Mouse (Mus musculus) left cerebral cortex, postnatal 10 days (tissue): ENCODE results near the gene Hist1h4c. TPM values are rescaled to one million over a fixed set of nuclear protein-coding genes. Genes with fewer than 3 reads are reported as not detected.
"Not testable (repeated sequence)": the region's sequence is repeated elsewhere in the genome, so short reads cannot be mapped to it uniquely, and the experiment has no call there.

Experiments used
- DNase-seq, 2 experiments: peaks; one replicate each; pipeline ENCODE4 v3.0.0; 2021 to 2022; ENCODE audit warnings: low spot score in 2 of 2, mixed read lengths in 1 of 2; ENCODE audit errors: extremely low spot score in 1 of 2
- intact Hi-C: fragments of 180-260 bp; cut with DNase I; formaldehyde crosslinking; loops from one replicate; pipeline ENCODE4 v1.15.1; 2025
- total RNA-seq, 2 experiments: library from RNA; stranded (reverse); gene quantifications; 2 replicates each; pipeline ENCODE4 v1.2.3; 2021

Gene Hist1h4c
- total RNA-seq, 2 experiments from 2014 or later: 94.0 to 104 TPM

GRCm38 (mm10) chr13:23732156-23732804, 34.0 kb upstream of the Hist1h4c start:
- intact Hi-C loops: loop anchor here (1.0 to 10.0 kb wide), 2 partner anchors 31 to 1687 kb away; partner anchors contain the start of genes Hist1h2ag, Hist1h2bj and Hist1h4i
- DNase-seq: no peak

GRCm38 (mm10) chr13:23730479-23730878, 32.2 kb upstream of the Hist1h4c start:
- intact Hi-C loops: loop anchor here (10.0 kb wide), 1 partner anchor 1686 kb away; the partner anchor contains the start of genes Hist1h2ag, Hist1h2bj and Hist1h4i
- no peak for DNase-seq

GRCm38 (mm10) chr13:23729706-23730105, 31.5 kb upstream of the Hist1h4c start:
- intact Hi-C loops: loop anchor here (10.0 kb wide), 1 partner anchor 1685 kb away; the partner anchor contains the start of genes Hist1h2ag, Hist1h2bj and Hist1h4i
- no peak for DNase-seq

- intact Hi-C loops: no loop called here
- no peak for DNase-seq
Measured at GRCm38 (mm10) chr13:23729192-23729525, 30.9 kb upstream of the Hist1h4c start.

- DNase-seq: no peak
- intact Hi-C loops: no loop called here
Measured at GRCm38 (mm10) chr13:23728472-23729191, 30.4 kb upstream of the Hist1h4c start.

GRCm38 (mm10) chr13:23725213-23725612, 27.0 kb upstream of the Hist1h4c start:
- intact Hi-C loops: no loop called here
- DNase-seq: no peak

GRCm38 (mm10) chr13:23724239-23724638, 26.0 kb upstream of the Hist1h4c start:
- no peak for DNase-seq
- intact Hi-C loops: no loop called here

- DNase-seq, intact Hi-C loops: not testable (repeated sequence)
Measured at GRCm38 (mm10) chr13:23717593-23718245, 19.5 kb upstream of the Hist1h4c start.

- DNase-seq: no peak
- intact Hi-C loops: no loop called here
Measured at GRCm38 (mm10) chr13:23717176-23717575, 18.9 kb upstream of the Hist1h4c start.

- no peak for DNase-seq
- intact Hi-C loops: no loop called here
Measured at GRCm38 (mm10) chr13:23716261-23717042, 18.2 kb upstream of the Hist1h4c start.

- intact Hi-C loops: no loop called here
- DNase-seq: peak in 1 of 2 experiments; percentile 62
Measured at GRCm38 (mm10) chr13:23710374-23711089, 12.3 kb upstream of the Hist1h4c start, which contains the start of gene Hfe. Gene Hfe (minus strand): TSS chr13:23710854.

- intact Hi-C loops: no loop called here
- DNase-seq: no peak
Measured at GRCm38 (mm10) chr13:23709714-23710373, 11.6 kb upstream of the Hist1h4c start.

GRCm38 (mm10) chr13:23708654-23709053, 10.4 kb upstream of the Hist1h4c start:
- no peak for DNase-seq
- intact Hi-C loops: no loop called here

GRCm38 (mm10) chr13:23708041-23708440, 9.8 kb upstream of the Hist1h4c start:
- intact Hi-C loops: no loop called here
- DNase-seq: no peak

GRCm38 (mm10) chr13:23706771-23707170, 8.5 kb upstream of the Hist1h4c start:
- intact Hi-C loops: no loop called here
- DNase-seq: no peak

GRCm38 (mm10) chr13:23705751-23706356, 7.6 kb upstream of the Hist1h4c start:
- intact Hi-C loops: no loop called here
- DNase-seq: no peak

GRCm38 (mm10) chr13:23702801-23703200, 4.5 kb upstream of the Hist1h4c start:
- intact Hi-C loops, DNase-seq: not testable (repeated sequence)
